Mouse (Mus musculus) midbrain, embryonic 16.5 days (tissue): ENCODE measurements around the gene Add1. TPM values are rescaled to one million over a fixed set of nuclear protein-coding genes. Genes with fewer than 3 reads are reported as not detected.

Experiments
- ATAC-seq: fragments of 200-750 bp; cut with Nextera tagmentation; 2 replicates; pipeline ENCODE4 v1.8.0; 2017; ENCODE audit warnings: moderate TSS enrichment
- H3K27ac ChIP-seq: fragments of 300-500 bp; sonication (generic); 2 replicates; pipeline ENCODE4 v1.5.1; 2014; ENCODE audit warnings: mild to moderate bottlenecking, low read length, mixed read lengths
- H3K27me3 ChIP-seq: fragments of 300-500 bp; sonication (generic); 2 replicates; pipeline ENCODE4 v1.6.1; 2014; ENCODE audit warnings: low read depth, low read length, mixed read lengths; ENCODE audit not compliant: control insufficient read depth, insufficient read depth
- H3K36me3 ChIP-seq: fragments of 300-500 bp; sonication (generic); 2 replicates; pipeline ENCODE4 v1.6.1; 2014; ENCODE audit warnings: mild to moderate bottlenecking, low read length, moderate library complexity, mixed read lengths; ENCODE audit not compliant: control insufficient read depth, insufficient read depth
- H3K4me1 ChIP-seq: fragments of 300-500 bp; sonication (generic); 2 replicates; pipeline ENCODE4 v1.6.1; 2014; ENCODE audit warnings: mild to moderate bottlenecking, low read length, mixed read lengths; ENCODE audit not compliant: control insufficient read depth, insufficient read depth
- H3K4me2 ChIP-seq: fragments of 300-500 bp; sonication (generic); 2 replicates; pipeline ENCODE4 v1.6.1; 2014; ENCODE audit warnings: mild to moderate bottlenecking, low read length, mixed read lengths
- H3K4me3 ChIP-seq: fragments of 300-500 bp; sonication (generic); 2 replicates; pipeline ENCODE4 v1.5.1; 2014; ENCODE audit warnings: low read depth, mild to moderate bottlenecking, low read length, moderate library complexity, mixed read lengths
- H3K9ac ChIP-seq: fragments of 300-500 bp; sonication (generic); 2 replicates; pipeline ENCODE4 v1.6.1; 2014; ENCODE audit warnings: low read depth, low read length, mixed read lengths
- H3K9me3 ChIP-seq: fragments of 300-500 bp; sonication (generic); replicated peaks from 2 replicates; pipeline ENCODE4 v1.6.1; 2014; ENCODE audit warnings: mild to moderate bottlenecking, low read length, mixed read lengths; ENCODE audit not compliant: control insufficient read depth, poor library complexity, severe bottlenecking
- WGBS: fragments of 180-500 bp; shearing (Covaris S2); extraction: QIAGEN DNeasy Blood & Tissue Kit; methylation state at CpG from one replicate; pipeline ENCODE4 v1.1.7; 2014; 5-methylcytosine and 5-hydroxymethylcytosine counted together
- polyA plus RNA-seq: library from polyadenylated mRNA; unstranded; fragments of >200 nt; fragmentation: Nextera tagmentation; extraction: Ambion mirVana; gene quantifications from 2 replicates; pipeline ENCODE4 v1.2.1, GENCODE M21; 2015

Gene Add1
- polyA plus RNA-seq, 1 experiment from 2014 or later = 203 TPM

- ATAC-seq = no peak
- Histone ChIP-seq H3K9ac (no peak overlapping the region), H3K4me3 (no peak overlapping the region), H3K27me3 (no peaks in the 10 kb centered on the region), H3K4me1 (no peaks in the 10 kb centered on the region), H3K4me2 (no peak overlapping the region), H3K27ac (no peak overlapping the region), H3K36me3 (no peaks in the 10 kb centered on the region), H3K9me3 (no peaks in the 10 kb centered on the region)
- WGBS = 52% methylated on average over 4 of the region's 4 CpGs
Measured at GRCm38 (mm10) chr5:34530687-34531086, 42.8 kb upstream of the Add1 start.

GRCm38 (mm10) chr5:34533066-34533465 lies 40.4 kb upstream of the Add1 start:
- H3K36me3 ChIP-seq = no peaks in the 10 kb centered on the region
- H3K9me3 ChIP-seq = no peaks in the 10 kb centered on the region
- no peak overlapping the region for H3K4me2 ChIP-seq
- H3K27ac ChIP-seq = no peak overlapping the region
- no peak overlapping the region for H3K4me3 ChIP-seq
- no peak for ATAC-seq
- no peaks in the 10 kb centered on the region for H3K4me1 ChIP-seq
- WGBS = 79% methylated on average over 5 of the region's 5 CpGs
- H3K9ac ChIP-seq = no peak overlapping the region
- H3K27me3 ChIP-seq = no peaks in the 10 kb centered on the region

- Histone ChIP-seq H3K4me1 (no peaks in the 10 kb centered on the region), H3K4me3 (no peak overlapping the region), H3K9ac (no peak overlapping the region), H3K9me3 (no peaks in the 10 kb centered on the region), H3K36me3 (no peaks in the 10 kb centered on the region), H3K27ac (no peak overlapping the region), H3K4me2 (no peak overlapping the region), H3K27me3 (no peaks in the 10 kb centered on the region)
- ATAC-seq = no peak
- 83% methylated on average over 3 of the region's 3 CpGs for WGBS
Measured at GRCm38 (mm10) chr5:34533820-34534219, 39.6 kb upstream of the Add1 start.

- Histone ChIP-seq H3K27me3 (no peaks in the 10 kb centered on the region), H3K4me1 (no peaks in the 10 kb centered on the region), H3K9me3 (no peaks in the 10 kb centered on the region), H3K27ac (no peak overlapping the region), H3K36me3 (no peaks in the 10 kb centered on the region), H3K4me2 (no peak overlapping the region), H3K9ac (no peak overlapping the region), H3K4me3 (no peak overlapping the region)
- 82% methylated on average over 5 of the region's 5 CpGs for WGBS
- no peak for ATAC-seq
Measured at GRCm38 (mm10) chr5:34534776-34535581, 38.5 kb upstream of the Add1 start.

GRCm38 (mm10) chr5:34535831-34536230 lies 37.6 kb upstream of the Add1 start:
- H3K9ac ChIP-seq = no peak overlapping the region
- H3K27ac ChIP-seq = no peak overlapping the region
- no peak overlapping the region for H3K4me2 ChIP-seq
- no peak overlapping the region for H3K4me3 ChIP-seq
- no peaks in the 10 kb centered on the region for H3K4me1 ChIP-seq
- H3K9me3 ChIP-seq = no peaks in the 10 kb centered on the region
- no peak for ATAC-seq
- H3K36me3 ChIP-seq = no peaks in the 10 kb centered on the region
- 85% methylated on average over 7 of the region's 7 CpGs for WGBS
- H3K27me3 ChIP-seq = no peaks in the 10 kb centered on the region

GRCm38 (mm10) chr5:34538079-34538478 lies 35.4 kb upstream of the Add1 start:
- no peak overlapping the region for H3K4me3 ChIP-seq
- no peak for ATAC-seq
- no peaks in the 10 kb centered on the region for H3K4me1 ChIP-seq
- WGBS = 79% methylated on average over 7 of the region's 7 CpGs
- H3K27me3 ChIP-seq = no peaks in the 10 kb centered on the region
- no peak overlapping the region for H3K4me2 ChIP-seq
- H3K36me3 ChIP-seq = no peaks in the 10 kb centered on the region
- H3K9ac ChIP-seq = no peak overlapping the region
- no peaks in the 10 kb centered on the region for H3K9me3 ChIP-seq
- no peak overlapping the region for H3K27ac ChIP-seq

- no peaks in the 10 kb centered on the region for H3K9me3 ChIP-seq
- H3K4me1 ChIP-seq = no peaks in the 10 kb centered on the region
- no peak overlapping the region for H3K4me2 ChIP-seq
- no peak overlapping the region for H3K27ac ChIP-seq
- H3K9ac ChIP-seq = no peak overlapping the region
- no peaks in the 10 kb centered on the region for H3K36me3 ChIP-seq
- no peaks in the 10 kb centered on the region for H3K27me3 ChIP-seq
- ATAC-seq = no peak
- no peak overlapping the region for H3K4me3 ChIP-seq
- 32% methylated on average over 5 of the region's 5 CpGs for WGBS
Measured at GRCm38 (mm10) chr5:34538527-34538926, 34.9 kb upstream of the Add1 start.

- H3K4me1 ChIP-seq = no peaks in the 10 kb centered on the region
- H3K4me3 ChIP-seq = no peak overlapping the region
- 93% methylated on average over 2 of the region's 2 CpGs for WGBS
- H3K9ac ChIP-seq = no peak overlapping the region
- no peak overlapping the region for H3K27ac ChIP-seq
- no peaks in the 10 kb centered on the region for H3K9me3 ChIP-seq
- no peak for ATAC-seq
- H3K36me3 ChIP-seq = no peaks in the 10 kb centered on the region
- no peaks in the 10 kb centered on the region for H3K27me3 ChIP-seq
- no peak overlapping the region for H3K4me2 ChIP-seq
Measured at GRCm38 (mm10) chr5:34539121-34539520, 34.3 kb upstream of the Add1 start.

GRCm38 (mm10) chr5:34542166-34542565 lies 31.3 kb upstream of the Add1 start:
- no peak for ATAC-seq
- no peaks in the 10 kb centered on the region for H3K36me3 ChIP-seq
- H3K4me3 ChIP-seq = no peak overlapping the region
- H3K9ac ChIP-seq = no peak overlapping the region
- H3K9me3 ChIP-seq = no peaks in the 10 kb centered on the region
- H3K4me1 ChIP-seq = no peaks in the 10 kb centered on the region
- H3K27me3 ChIP-seq = no peaks in the 10 kb centered on the region
- no peak overlapping the region for H3K4me2 ChIP-seq
- 68% methylated on average over 1 of the region's 1 CpGs for WGBS
- no peak overlapping the region for H3K27ac ChIP-seq
